Mouse (Mus musculus): ENCODE measurements at regions not wholly inside any gene's neighbourhood (a gene's known extent, or its start where the extent isn't known, plus 50 kb on each side); places are given as distances from the start of the nearest gene placed in this dataset.

- no peak for DNase-seq (ENCODE audit: low read depth, low spot score)
Measured at GRCm38 (mm10) chr17:67569865-67570264, 62.7 kb downstream of the Lrrc30 start.

DNA sequence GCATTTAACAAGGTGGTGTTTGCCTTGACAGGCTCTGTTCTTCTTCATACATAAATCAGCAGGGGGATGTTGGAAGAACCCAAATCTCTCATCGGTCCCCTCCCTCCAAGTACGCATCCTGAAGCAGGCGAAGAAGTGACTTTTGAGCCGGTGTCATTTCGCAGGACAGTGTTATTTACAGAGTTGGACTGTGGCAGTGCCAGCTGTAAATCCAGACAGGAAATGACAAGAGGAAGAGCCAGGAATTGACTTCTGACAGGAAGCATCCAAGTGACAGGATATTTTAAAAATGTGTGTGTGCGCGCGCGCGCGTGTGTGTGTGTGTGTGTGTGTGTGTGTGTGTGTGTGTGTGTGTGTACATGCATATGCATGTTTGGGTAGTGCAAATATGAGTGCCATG, 66.3 kb downstream of the Lrrc30 start:
- no peak for DNase-seq (ENCODE audit: low read depth, low spot score)

GRCm38 (mm10) chr17:67565746-67566145, 66.8 kb downstream of the Lrrc30 start:
- no peak for DNase-seq (ENCODE audit: low read depth, low spot score)

- DNase-seq (ENCODE audit: low read depth, low spot score): no peak
Measured at GRCm38 (mm10) chr17:67564845-67565244, 67.7 kb downstream of the Lrrc30 start.

- no peak for DNase-seq (ENCODE audit: low read depth, low spot score)
Measured at GRCm38 (mm10) chr17:67563036-67563435, 69.5 kb downstream of the Lrrc30 start.

DNA sequence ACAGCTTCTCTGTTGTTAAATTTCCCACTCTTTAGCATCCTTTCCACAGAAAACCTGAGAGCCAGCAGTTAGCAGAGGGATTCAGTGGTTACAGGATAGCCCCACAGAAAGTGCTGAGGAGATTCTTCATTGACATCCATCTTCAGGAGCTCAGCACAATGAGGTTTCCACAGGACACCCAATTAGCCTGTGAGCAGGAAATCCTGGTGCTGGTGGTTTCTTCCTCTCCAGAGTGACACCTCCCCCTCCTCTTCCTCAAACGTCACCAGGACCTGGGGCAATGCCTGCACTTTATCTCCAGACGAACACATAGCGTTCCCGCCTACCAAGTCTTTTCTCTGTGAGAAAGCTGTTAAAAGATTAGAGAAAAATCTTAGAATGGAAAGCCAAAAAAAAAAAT, 70.7 kb downstream of the Lrrc30 start:
- DNase-seq (ENCODE audit: low read depth, low spot score): no peak

- no peak for DNase-seq (ENCODE audit: low read depth, low spot score)
Measured at GRCm38 (mm10) chr17:67557351-67557870, 75.1 kb downstream of the Lrrc30 start.

GRCm38 (mm10) chr17:67552581-67553139, 79.9 kb downstream of the Lrrc30 start:
- DNase-seq (ENCODE audit: low read depth, low spot score): no peak

DNA sequence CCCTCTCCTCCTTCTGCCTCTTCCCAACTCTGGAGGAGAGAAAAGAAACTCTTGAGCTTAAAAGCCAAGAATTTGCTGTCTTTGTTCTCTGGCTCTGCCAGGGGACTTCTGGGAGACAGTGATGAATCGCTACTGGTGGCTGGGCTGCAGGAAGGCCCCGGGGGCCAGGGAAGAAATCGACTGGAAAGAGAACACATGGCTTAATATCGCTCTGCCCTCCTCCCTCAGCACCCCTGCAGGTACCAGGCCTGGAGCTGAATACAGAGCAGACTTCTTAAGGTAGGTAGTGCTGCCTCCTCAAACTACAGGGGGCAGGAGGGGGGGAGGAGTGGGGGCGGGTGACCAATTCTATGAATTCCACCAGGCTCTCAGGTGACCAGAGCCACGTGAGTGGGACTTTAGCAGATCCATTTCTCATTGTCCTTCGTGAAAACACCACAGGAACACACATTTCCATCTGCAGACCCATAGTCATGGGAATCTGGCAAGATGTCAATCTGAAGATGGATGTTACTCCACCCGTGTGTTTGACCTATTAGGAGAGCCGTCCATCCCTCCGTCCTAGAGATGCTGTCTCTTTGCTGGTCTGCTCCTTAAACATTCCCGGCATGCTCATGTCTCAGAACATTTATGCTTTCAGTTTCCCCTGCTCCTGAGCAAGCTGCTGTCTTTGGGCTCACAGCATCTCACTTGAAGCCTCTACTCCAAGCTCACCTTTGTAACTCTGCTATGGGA, 83.4 kb downstream of the Lrrc30 start:
- no peak for DNase-seq (ENCODE audit: low read depth, low spot score)

- DNase-seq (ENCODE audit: low read depth, low spot score): no peak
Measured at GRCm38 (mm10) chr17:67544410-67544809, 88.1 kb downstream of the Lrrc30 start.

- DNase-seq (ENCODE audit: low read depth, low spot score): no peak
Measured at GRCm38 (mm10) chr17:67532331-67532730, 100.2 kb downstream of the Lrrc30 start.

GRCm38 (mm10) chr17:67520848-67521411, 111.6 kb downstream of the Lrrc30 start:
- no peak for DNase-seq (ENCODE audit: low read depth, low spot score)

DNA sequence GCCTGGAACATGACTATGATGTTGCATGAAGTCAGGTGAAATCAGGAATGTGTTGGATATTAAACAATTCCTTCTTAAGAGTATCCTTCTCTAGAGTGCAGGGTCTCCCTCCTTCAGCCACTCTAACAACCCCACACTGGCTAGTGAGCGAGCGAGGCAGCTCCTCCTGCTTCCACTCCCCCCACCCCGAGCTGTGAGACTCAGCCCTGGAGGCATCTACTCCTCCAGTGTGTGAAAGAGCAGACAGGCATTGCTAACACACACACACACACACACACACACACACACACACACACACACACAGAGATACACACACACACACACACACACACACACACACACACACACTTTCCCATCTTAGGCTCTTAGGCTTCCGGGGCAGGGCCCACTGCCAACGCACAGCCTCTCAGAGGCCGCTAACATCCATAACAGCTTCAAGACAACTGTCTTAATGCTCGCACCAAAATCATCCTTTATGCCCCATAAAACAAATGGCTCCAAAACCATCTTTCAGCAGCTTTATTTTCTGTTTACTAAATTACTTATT, 116.8 kb downstream of the Lrrc30 start:
- DNase-seq (ENCODE audit: low read depth, low spot score): no peak

DNA sequence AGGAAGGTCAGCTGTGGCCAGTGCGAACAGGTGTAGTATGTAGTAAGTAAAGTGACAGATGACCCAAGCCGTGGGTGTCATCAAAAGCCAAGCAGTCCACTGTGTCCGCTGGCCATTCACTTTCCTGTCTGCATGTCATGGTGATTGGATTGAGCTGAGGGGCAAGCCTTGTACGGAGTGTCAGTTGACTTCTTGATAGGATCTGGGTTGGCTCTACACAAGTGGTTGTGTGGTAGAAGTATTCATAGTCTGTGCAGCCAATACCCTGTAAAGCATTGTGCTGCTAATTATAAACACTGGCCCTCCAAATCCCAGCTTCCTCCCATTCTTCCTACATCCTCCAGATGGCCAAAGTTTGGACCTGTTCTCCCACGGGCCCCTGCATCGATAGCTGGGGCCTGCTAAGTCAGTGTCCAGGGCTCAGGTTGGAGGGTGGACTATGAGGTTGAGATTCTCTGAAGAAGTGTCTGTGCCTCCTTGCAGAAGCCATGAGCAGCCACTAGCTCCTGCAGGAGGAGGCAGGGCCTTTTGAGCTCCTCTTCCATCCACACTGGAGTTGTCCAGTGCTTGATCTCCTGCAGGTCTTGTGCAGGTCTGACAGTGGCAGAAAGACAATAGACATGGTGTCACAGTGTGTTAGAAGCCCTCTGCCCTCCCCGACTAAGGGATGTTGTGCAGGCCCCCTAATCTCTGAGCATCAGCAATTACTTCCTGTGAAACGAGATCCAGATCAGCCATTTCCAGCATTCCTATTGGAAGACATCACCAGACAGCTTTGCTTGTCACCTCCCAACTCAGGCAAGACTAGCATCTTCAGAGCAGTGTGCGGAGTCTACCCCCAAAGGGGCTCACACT, 117.9 kb downstream of the Lrrc30 start:
- no peak for DNase-seq (ENCODE audit: low read depth, low spot score)

GRCm38 (mm10) chr17:67512699-67513450, 119.6 kb downstream of the Lrrc30 start:
- DNase-seq (ENCODE audit: low read depth, low spot score): no peak

- DNase-seq (ENCODE audit: low read depth, low spot score): no peak
Measured at GRCm38 (mm10) chr17:67512008-67512407, 120.5 kb downstream of the Lrrc30 start.

DNA sequence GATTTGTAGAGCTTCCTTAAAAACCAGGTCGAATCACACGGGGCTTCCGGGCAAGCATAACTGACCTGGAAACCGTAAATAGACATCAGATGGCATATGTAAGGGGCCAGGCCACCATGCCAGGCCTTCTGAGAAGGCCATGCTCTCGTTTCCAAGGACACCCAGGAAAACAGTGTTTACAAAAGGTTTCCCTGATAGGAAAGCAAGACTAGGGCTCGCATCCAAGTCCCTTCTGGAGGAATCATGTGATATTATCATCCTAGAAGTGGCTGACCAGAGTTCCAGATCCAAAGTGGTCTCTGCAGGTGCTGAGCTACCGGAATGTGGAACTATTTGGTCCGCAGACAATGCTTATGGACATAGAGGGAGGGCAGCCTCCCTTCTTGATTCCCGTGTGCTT, 122.6 kb downstream of the Lrrc30 start:
- DNase-seq (ENCODE audit: low read depth, low spot score): no peak

DNA sequence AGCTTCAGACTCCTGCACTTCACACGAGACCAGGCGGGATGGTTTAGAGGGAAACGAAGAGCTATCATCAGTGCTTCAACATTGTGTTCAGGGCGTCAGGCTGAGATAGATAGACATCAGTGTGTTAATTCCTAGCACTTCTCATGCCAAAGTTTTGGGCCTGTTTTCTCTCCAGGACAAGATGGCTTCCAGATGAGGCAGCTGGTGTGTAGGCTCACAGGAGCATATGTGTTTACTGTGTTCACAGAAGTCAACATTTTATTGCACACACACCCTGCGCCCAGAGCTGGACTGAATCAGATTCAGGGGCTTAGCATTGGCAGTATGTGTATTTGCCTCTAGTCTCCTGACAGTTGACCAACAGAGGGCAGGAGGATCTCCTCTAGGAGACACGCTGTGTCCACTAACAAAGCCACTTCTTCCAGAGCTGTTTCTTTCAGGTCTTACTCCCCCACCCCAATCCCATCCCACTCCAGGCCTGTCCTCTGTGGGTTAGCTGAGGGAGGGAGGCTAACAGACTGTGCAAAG, 123.4 kb downstream of the Lrrc30 start:
- DNase-seq (ENCODE audit: low read depth, low spot score): no peak

- no peak for DNase-seq (ENCODE audit: low read depth, low spot score)
Measured at GRCm38 (mm10) chr17:67508353-67508752, 124.2 kb downstream of the Lrrc30 start.

DNA sequence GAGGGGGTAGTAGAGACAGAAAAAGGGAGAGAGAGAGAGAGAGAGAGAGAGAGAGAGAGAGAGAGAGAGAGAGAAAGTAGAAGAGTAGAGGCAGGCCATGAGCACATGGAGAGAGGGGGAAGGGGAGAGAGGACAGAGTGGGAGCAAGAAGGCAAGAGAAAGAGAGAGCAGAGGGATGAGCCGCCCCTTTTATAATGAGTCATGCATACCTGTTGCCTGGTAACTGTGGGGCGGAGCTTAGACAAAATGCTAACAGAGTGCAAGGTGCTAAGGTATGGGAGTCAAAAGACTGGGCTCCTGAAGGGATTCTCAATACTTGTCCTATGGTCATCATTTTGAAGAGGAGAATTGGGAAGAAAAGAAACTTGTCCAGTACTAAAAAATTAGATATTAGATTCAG, 126.1 kb downstream of the Lrrc30 start:
- DNase-seq (ENCODE audit: low read depth, low spot score): peak; percentile 5

Measured in ES-CJ7 (cell line).